Mouse (Mus musculus): Measurements from ENCODE around the gene Speer4f2. TPM values are rescaled to one million over a fixed set of nuclear protein-coding genes. Genes with fewer than 3 reads are reported as not detected.

Gene Speer4f2
- polyA plus RNA-seq (2012; rRNA removed; ENCODE audit: low replicate concordance), result not detected in 2 replicates

DNA sequence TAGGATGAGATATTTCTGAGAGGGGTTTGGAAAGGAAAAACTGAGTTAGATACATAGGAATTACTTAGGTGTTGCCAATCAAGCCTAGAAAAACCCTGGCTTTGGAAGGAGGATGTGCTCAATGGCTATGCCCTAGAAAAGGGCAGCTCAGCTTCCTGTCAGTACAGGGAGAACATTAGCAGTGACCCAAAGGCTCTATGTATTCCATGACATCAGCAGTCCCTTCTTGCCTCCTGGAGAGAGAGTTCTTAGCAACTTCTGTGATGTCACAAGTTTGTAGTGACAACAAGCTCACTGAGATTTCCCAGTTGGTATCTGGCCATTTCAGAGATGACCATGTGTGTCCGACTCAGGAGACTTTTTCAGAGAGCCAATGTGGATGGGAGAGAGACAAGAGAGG, at the start of gene Speer4f2:
Gene Speer4f2 (plus strand): TSS at position 301 of the 400 bp plus-strand sequence.

Other genes starting within 250 kb of the Speer4f2 start
- not detected in 2 replicates for gene Speer4f1, start 102.9 kb downstream of the Speer4f2 start, polyA plus RNA-seq (2012; rRNA removed; ENCODE audit: low replicate concordance)
- gene Sema3c, start 201.1 kb downstream of the Speer4f2 start, polyA plus RNA-seq (2012; rRNA removed; ENCODE audit: low replicate concordance), result 0.66 and 1.9 TPM in 2 replicates